Mouse (Mus musculus): ENCODE results near the gene Ifi206. TPM values are rescaled to one million over a fixed set of nuclear protein-coding genes. Genes with fewer than 3 reads are reported as not detected.

The Ifi206 gene
- polyA plus RNA-seq, 1 experiment, result not detected

GRCm38 (mm10) chr1:173441210-173441609, 49.6 kb downstream of the Ifi206 start:
- no peaks in the 10 kb centered on the region for H3K27me3 ChIP-seq (ENCODE audit: control insufficient read depth, insufficient read depth, insufficient read length)

GRCm38 (mm10) chr1:173440681-173441080, 50.2 kb downstream of the Ifi206 start:
- Histone ChIP-seq H3K27me3 (ENCODE audit: control insufficient read depth, insufficient read depth, insufficient read length) (no peaks in the 10 kb centered on the region), H3K79me2 (ENCODE audit: control insufficient read depth, insufficient read depth) (peaks cover 16% of the 10 kb centered on the region), H3K36me3 (ENCODE audit: control insufficient read depth, insufficient read depth) (no peaks in the 10 kb centered on the region), H3K4me3 (ENCODE audit: insufficient read depth, poor library complexity, severe bottlenecking) (no peak overlapping the region), H3ac (ENCODE audit: control insufficient read depth, insufficient read length, low read depth) (no peak overlapping the region), H3K79me3 (ENCODE audit: low read depth) (peaks cover 8% of the 10 kb centered on the region)
- no peak for TF ChIP-seq CEBPB (IDR thresholded peaks at IDR 0.05; ENCODE audit: low read depth)
- TF ChIP-seq USF1 (IDR thresholded peaks at IDR 0.05; ENCODE audit: low read depth), result no peak
- no peak for TF ChIP-seq FOSL1 (IDR thresholded peaks at IDR 0.05; ENCODE audit: insufficient read depth, low read length, poor library complexity, severe bottlenecking)
- TF ChIP-seq MYOG (IDR thresholded peaks at IDR 0.05; ENCODE audit: control insufficient read depth, extremely low read depth, insufficient read length), result no peak
- TF ChIP-seq MYOD1 (IDR thresholded peaks at IDR 0.05; ENCODE audit: control insufficient read depth, insufficient read length, low read depth), result no peak
- TF ChIP-seq MAX (IDR thresholded peaks at IDR 0.05), result no peak
- no peak for TF ChIP-seq CTCF (IDR thresholded peaks at IDR 0.05; ENCODE audit: control insufficient read depth, insufficient read depth, insufficient read length)

More at GRCm38 (mm10) chr1:173441210-173441609, 49.6 kb downstream of the Ifi206 start:
- H3K79me2 ChIP-seq (ENCODE audit: control insufficient read depth, insufficient read depth), result peaks cover 11% of the 10 kb centered on the region
- H3K4me3 ChIP-seq (ENCODE audit: insufficient read depth, poor library complexity, severe bottlenecking), result no peak overlapping the region
- no peaks in the 10 kb centered on the region for H3K36me3 ChIP-seq (ENCODE audit: control insufficient read depth, insufficient read depth)
- no peak overlapping the region for H3ac ChIP-seq (ENCODE audit: control insufficient read depth, insufficient read length, low read depth)
- TF ChIP-seq MAX (IDR thresholded peaks at IDR 0.05) (no peak), FOSL1 (IDR thresholded peaks at IDR 0.05; ENCODE audit: insufficient read depth, low read length, poor library complexity, severe bottlenecking) (no peak), CEBPB (IDR thresholded peaks at IDR 0.05; ENCODE audit: low read depth) (no peak), CTCF (IDR thresholded peaks at IDR 0.05; ENCODE audit: control insufficient read depth, insufficient read depth, insufficient read length) (no peak), USF1 (IDR thresholded peaks at IDR 0.05; ENCODE audit: low read depth) (no peak), MYOD1 (IDR thresholded peaks at IDR 0.05; ENCODE audit: control insufficient read depth, insufficient read length, low read depth) (no peak), MYOG (IDR thresholded peaks at IDR 0.05; ENCODE audit: control insufficient read depth, extremely low read depth, insufficient read length) (no peak)
- peaks cover 8% of the 10 kb centered on the region for H3K79me3 ChIP-seq (ENCODE audit: low read depth)

GRCm38 (mm10) chr1:173437161-173437953, 53.5 kb downstream of the Ifi206 start:
- Histone ChIP-seq H3K27me3 (ENCODE audit: control insufficient read depth, insufficient read depth, insufficient read length) (no peaks in the 10 kb centered on the region), H3K79me2 (ENCODE audit: control insufficient read depth, insufficient read depth) (peaks cover 23% of the 10 kb centered on the region), H3ac (ENCODE audit: control insufficient read depth, insufficient read length, low read depth) (no peak overlapping the region), H3K36me3 (ENCODE audit: control insufficient read depth, insufficient read depth) (no peaks in the 10 kb centered on the region), H3K79me3 (ENCODE audit: low read depth) (peaks cover 10% of the 10 kb centered on the region), H3K4me3 (ENCODE audit: insufficient read depth, poor library complexity, severe bottlenecking) (no peak overlapping the region)
- TF ChIP-seq MYOD1 (IDR thresholded peaks at IDR 0.05; ENCODE audit: control insufficient read depth, insufficient read length, low read depth) (no peak), CEBPB (IDR thresholded peaks at IDR 0.05; ENCODE audit: low read depth) (no peak), USF1 (IDR thresholded peaks at IDR 0.05; ENCODE audit: low read depth) (no peak), CTCF (IDR thresholded peaks at IDR 0.05; ENCODE audit: control insufficient read depth, insufficient read depth, insufficient read length) (no peak), MAX (IDR thresholded peaks at IDR 0.05) (no peak), MYOG (IDR thresholded peaks at IDR 0.05; ENCODE audit: control insufficient read depth, extremely low read depth, insufficient read length) (no peak), FOSL1 (IDR thresholded peaks at IDR 0.05; ENCODE audit: insufficient read depth, low read length, poor library complexity, severe bottlenecking) (no peak)

GRCm38 (mm10) chr1:173432411-173432810, 58.4 kb downstream of the Ifi206 start:
- H3K4me3 ChIP-seq (ENCODE audit: insufficient read depth, poor library complexity, severe bottlenecking), result no peak overlapping the region
- H3K27me3 ChIP-seq (ENCODE audit: control insufficient read depth, insufficient read depth, insufficient read length), result no peaks in the 10 kb centered on the region
- peaks cover 55% of the 10 kb centered on the region for H3K79me2 ChIP-seq (ENCODE audit: control insufficient read depth, insufficient read depth)
- H3K36me3 ChIP-seq (ENCODE audit: control insufficient read depth, insufficient read depth), result no peaks in the 10 kb centered on the region
- TF ChIP-seq CEBPB (IDR thresholded peaks at IDR 0.05; ENCODE audit: low read depth), result no peak
- TF ChIP-seq FOSL1 (IDR thresholded peaks at IDR 0.05; ENCODE audit: insufficient read depth, low read length, poor library complexity, severe bottlenecking), result no peak
- TF ChIP-seq MYOG (IDR thresholded peaks at IDR 0.05; ENCODE audit: control insufficient read depth, extremely low read depth, insufficient read length), result no peak
- no peak for TF ChIP-seq CTCF (IDR thresholded peaks at IDR 0.05; ENCODE audit: control insufficient read depth, insufficient read depth, insufficient read length)
- TF ChIP-seq MAX (IDR thresholded peaks at IDR 0.05), result no peak
- TF ChIP-seq MYOD1 (IDR thresholded peaks at IDR 0.05; ENCODE audit: control insufficient read depth, insufficient read length, low read depth), result no peak
- no peak for TF ChIP-seq USF1 (IDR thresholded peaks at IDR 0.05; ENCODE audit: low read depth)
- no peak overlapping the region for H3ac ChIP-seq (ENCODE audit: control insufficient read depth, insufficient read length, low read depth)
- H3K79me3 ChIP-seq (ENCODE audit: low read depth), result peaks cover 23% of the 10 kb centered on the region

GRCm38 (mm10) chr1:173429995-173430699, 60.7 kb downstream of the Ifi206 start:
- no peak for TF ChIP-seq CEBPB (IDR thresholded peaks at IDR 0.05; ENCODE audit: low read depth)
- no peak for TF ChIP-seq FOSL1 (IDR thresholded peaks at IDR 0.05; ENCODE audit: insufficient read depth, low read length, poor library complexity, severe bottlenecking)
- TF ChIP-seq CTCF (IDR thresholded peaks at IDR 0.05; ENCODE audit: control insufficient read depth, insufficient read depth, insufficient read length), result no peak
- TF ChIP-seq MYOD1 (IDR thresholded peaks at IDR 0.05; ENCODE audit: control insufficient read depth, insufficient read length, low read depth), result no peak
- no peak for TF ChIP-seq MAX (IDR thresholded peaks at IDR 0.05)
- no peak for TF ChIP-seq MYOG (IDR thresholded peaks at IDR 0.05; ENCODE audit: control insufficient read depth, extremely low read depth, insufficient read length)
- TF ChIP-seq USF1 (IDR thresholded peaks at IDR 0.05; ENCODE audit: low read depth), result no peak
- H3ac ChIP-seq (ENCODE audit: control insufficient read depth, insufficient read length, low read depth), result no peak overlapping the region
- H3K27me3 ChIP-seq (ENCODE audit: control insufficient read depth, insufficient read depth, insufficient read length), result no peaks in the 10 kb centered on the region
- no peaks in the 10 kb centered on the region for H3K36me3 ChIP-seq (ENCODE audit: control insufficient read depth, insufficient read depth)
- H3K79me2 ChIP-seq (ENCODE audit: control insufficient read depth, insufficient read depth), result peaks cover 64% of the 10 kb centered on the region
- peaks cover 34% of the 10 kb centered on the region for H3K79me3 ChIP-seq (ENCODE audit: low read depth)
- H3K4me3 ChIP-seq (ENCODE audit: insufficient read depth, poor library complexity, severe bottlenecking), result no peak overlapping the region
